In the genomic region with DNA sequence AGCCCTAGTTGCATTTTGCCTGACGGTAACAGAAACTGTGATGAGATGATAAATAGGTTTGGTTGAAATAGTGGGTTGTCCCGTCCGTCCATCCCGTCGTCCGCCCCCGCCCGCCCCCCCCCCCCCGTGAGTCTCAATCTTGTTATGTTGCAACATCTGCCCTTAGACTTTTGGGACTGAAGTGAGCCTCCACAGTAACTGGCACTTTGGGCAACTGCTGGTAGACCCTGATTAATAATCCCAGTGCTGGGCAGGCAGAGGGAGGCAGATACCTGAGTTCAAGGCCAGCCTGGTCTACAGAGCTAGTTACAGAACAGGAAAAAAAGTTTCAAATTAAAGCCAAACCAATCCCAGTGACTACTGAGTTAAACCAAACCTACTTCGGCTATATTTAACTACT, we compare ENCODE assay signal across 8 mouse cellular contexts. TPM values are rescaled to one million over a fixed set of nuclear protein-coding genes. Genes with fewer than 3 reads are reported as not detected.
DNase-seq lines count a peak whose midpoint lies in the region; ATAC-seq and TF ChIP-seq lines count a peak whose summit lies in the region.

No protein-coding gene starts in this region.

- no peak for TF ChIP-seq CTCF in heart, postnatal 0 days (IDR thresholded peaks at IDR 0.05; ENCODE audit: low read depth)
- TF ChIP-seq CTCF in bone marrow, adult 2 months (IDR thresholded peaks at IDR 0.05; ENCODE audit: control insufficient read depth, insufficient read depth, low read length): no peak

- ATAC-seq in heart, postnatal 0 days (ENCODE audit: insufficient read depth, low read depth): no peak
- no peak for ATAC-seq in hindbrain, embryonic 15.5 days (ENCODE audit: low FRiP score, low read depth)
- no peak for ATAC-seq in midbrain, embryonic 12.5 days (ENCODE audit: low FRiP score, low read depth)

- peaks cover 8% of the 10 kb centered on the region; the same call in 1 of the 2 replicates for H3K4me1 ChIP-seq in heart, postnatal 0 days (ENCODE audit: control insufficient read depth, insufficient read depth)
- no peaks in the 10 kb centered on the region; the same call in 1 of the 2 replicates for H3K4me1 ChIP-seq in bone marrow, adult 2 months (ENCODE audit: control insufficient read depth, insufficient read depth, low read length)
- peaks cover 23% of the 10 kb centered on the region for H3K4me1 ChIP-seq in hindbrain, embryonic 15.5 days (replicated peaks)
- H3K4me1 ChIP-seq in midbrain, embryonic 12.5 days: peaks cover 16% of the 10 kb centered on the region

- H3K36me3 ChIP-seq in heart, postnatal 0 days (replicated peaks; ENCODE audit: control insufficient read depth, insufficient read depth, low read length): peaks cover 10% of the 10 kb centered on the region
- H3K36me3 ChIP-seq in hindbrain, embryonic 15.5 days: peaks cover 7% of the 10 kb centered on the region; the same call in 1 of the 2 replicates
- H3K36me3 ChIP-seq in midbrain, embryonic 12.5 days: no peaks in the 10 kb centered on the region

- no peak overlapping the region for H3K9ac ChIP-seq in heart, postnatal 0 days (replicated peaks; ENCODE audit: low read depth, low read length)
- H3K9ac ChIP-seq in hindbrain, embryonic 15.5 days: peak overlapping the region; percentile 32; the same call in 1 of the 2 replicates
- peak overlapping the region; percentile 34; the same call in 1 of the 2 replicates for H3K9ac ChIP-seq in midbrain, embryonic 12.5 days (replicated peaks)

- TF ChIP-seq EP300 in heart, postnatal 0 days (IDR thresholded peaks at IDR 0.05; ENCODE audit: low read depth): no peak

- WGBS in heart, postnatal 0 days: 21% methylated on average over 10 of the region's 10 CpGs
- 8% methylated on average over 10 of the region's 10 CpGs for WGBS in bone marrow, adult 2 months
- 21% methylated on average over 10 of the region's 10 CpGs for WGBS in hindbrain, embryonic 15.5 days
- WGBS in midbrain, embryonic 12.5 days: 16% methylated on average over 10 of the region's 10 CpGs

- no peak overlapping the region for H3K27ac ChIP-seq in heart, postnatal 0 days (ENCODE audit: low read depth)
- H3K27ac ChIP-seq in bone marrow, adult 2 months (ENCODE audit: control insufficient read depth, insufficient read depth, low read depth, low read length, poor library complexity): no peak overlapping the region
- no peak overlapping the region for H3K27ac ChIP-seq in hindbrain, embryonic 15.5 days (replicated peaks)
- no peak overlapping the region for H3K27ac ChIP-seq in midbrain, embryonic 12.5 days (replicated peaks)

- peak overlapping the region; percentile 93 for H3K4me2 ChIP-seq in heart, postnatal 0 days (ENCODE audit: low read depth, low read length)
- peak overlapping the region; percentile 91 for H3K4me2 ChIP-seq in hindbrain, embryonic 15.5 days
- peak overlapping the region; percentile 73 for H3K4me2 ChIP-seq in midbrain, embryonic 12.5 days (replicated peaks)

- intact Hi-C loops in heart, postnatal 25 days (cut with DNase I): no loop called here

- no peaks in the 10 kb centered on the region for H3K27me3 ChIP-seq in heart, postnatal 0 days (ENCODE audit: control insufficient read depth, insufficient read depth, low read length)
- no peaks in the 10 kb centered on the region for H3K27me3 ChIP-seq in hindbrain, embryonic 15.5 days
- no peaks in the 10 kb centered on the region for H3K27me3 ChIP-seq in midbrain, embryonic 12.5 days

- no peaks in the 10 kb centered on the region for H3K9me3 ChIP-seq in heart, postnatal 0 days (replicated peaks; ENCODE audit: control insufficient read depth, low read length)
- no peaks in the 10 kb centered on the region for H3K9me3 ChIP-seq in hindbrain, embryonic 15.5 days
- H3K9me3 ChIP-seq in midbrain, embryonic 12.5 days: no peaks in the 10 kb centered on the region

- peak overlapping the region; percentile 99; the same call in 1 of the 2 replicates for H3K4me3 ChIP-seq in heart, postnatal 0 days (ENCODE audit: low read depth, low read length)
- H3K4me3 ChIP-seq in bone marrow, adult 2 months (replicated peaks; ENCODE audit: control insufficient read depth, low read depth, low read length): peak overlapping the region; percentile 45
- H3K4me3 ChIP-seq in hindbrain, embryonic 15.5 days: peak overlapping the region; percentile 99
- peak overlapping the region; percentile 78 for H3K4me3 ChIP-seq in midbrain, embryonic 12.5 days

- TF ChIP-seq POLR2A in bone marrow, adult 2 months (IDR thresholded peaks at IDR 0.05; ENCODE audit: borderline replicate concordance, control insufficient read depth, low read depth, low read length): no peak

- no peak for DNase-seq in heart, postnatal 0 days (ENCODE audit: low spot score)
- no peak for DNase-seq in heart, postnatal 25 days (ENCODE audit: low spot score)
- DNase-seq in cerebellum, postnatal 25 days: no peak
- DNase-seq in cerebellum, adult 9-10 months: no peak
- no peak for DNase-seq in thymus, postnatal 10 days (ENCODE audit: low spot score in 2 of 2)

RNA-seq across cellular contexts. Expression of gene Taf3, which starts 1.1 kb away (rescaled TPM):
- 2.2 and 3.0 TPM in 2 replicates for total RNA-seq in heart, postnatal 0 days (2014; rRNA removed; ENCODE audit: low replicate concordance)
- 6.3 and 6.6 TPM in 2 replicates for polyA plus RNA-seq in heart, postnatal 0 days (2015; fragmentation: Nextera tagmentation; extraction: Ambion mirVana)
- 1 to 10 TPM; 7.9 to 9.4 TPM for total RNA-seq in heart, postnatal 25 days (2021)
- 6.5 and 7.9 TPM in 2 replicates for polyA plus RNA-seq in bone marrow, adult 2 months (2011; ENCODE audit: insufficient read depth, insufficient read length, low replicate concordance, missing spikeins)
- 12.4 and 13.3 TPM in 2 replicates for polyA plus RNA-seq in hindbrain, embryonic 15.5 days (2015; fragmentation: Nextera tagmentation; extraction: Ambion mirVana)
- 17.8 and 18.1 TPM in 2 replicates for polyA plus RNA-seq in midbrain, embryonic 12.5 days (2016; fragmentation: Nextera tagmentation; extraction: Ambion mirVana)

RNA-seq across cellular contexts. Expression of gene Atp5c1, which starts 30.9 kb away (rescaled TPM):
- 1,755 and 1,815 TPM in 2 replicates for total RNA-seq in heart, postnatal 0 days (2014; rRNA removed; ENCODE audit: low replicate concordance)
- 2,592 and 2,686 TPM in 2 replicates for polyA plus RNA-seq in heart, postnatal 0 days (2015; fragmentation: Nextera tagmentation; extraction: Ambion mirVana)
- 1,000 to 10,000 TPM; 1,456 to 1,515 TPM for total RNA-seq in heart, postnatal 25 days (2021)
- 71.5 and 128 TPM in 2 replicates for polyA plus RNA-seq in bone marrow, adult 2 months (2011; ENCODE audit: insufficient read depth, insufficient read length, low replicate concordance, missing spikeins)
- 565 and 586 TPM in 2 replicates for polyA plus RNA-seq in hindbrain, embryonic 15.5 days (2015; fragmentation: Nextera tagmentation; extraction: Ambion mirVana)
- polyA plus RNA-seq in midbrain, embryonic 12.5 days (2016; fragmentation: Nextera tagmentation; extraction: Ambion mirVana): 455 and 462 TPM in 2 replicates

RNA-seq across cellular contexts. Expression of gene Kin, which starts 30.9 kb away (rescaled TPM):
- 0.19 and 9.7 TPM in 2 replicates for total RNA-seq in heart, postnatal 0 days (2014; rRNA removed; ENCODE audit: low replicate concordance)
- 18.9 and 20.7 TPM in 2 replicates for polyA plus RNA-seq in heart, postnatal 0 days (2015; fragmentation: Nextera tagmentation; extraction: Ambion mirVana)
- 10 to 100 TPM in 1 of 2 experiments, 1 to 10 TPM in 1; 6.1 to 11.0 TPM for total RNA-seq in heart, postnatal 25 days (2021)
- polyA plus RNA-seq in bone marrow, adult 2 months (2011; ENCODE audit: insufficient read depth, insufficient read length, low replicate concordance, missing spikeins): 54.6 and 81.6 TPM in 2 replicates
- polyA plus RNA-seq in hindbrain, embryonic 15.5 days (2015; fragmentation: Nextera tagmentation; extraction: Ambion mirVana): 27.7 and 29.4 TPM in 2 replicates
- polyA plus RNA-seq in midbrain, embryonic 12.5 days (2016; fragmentation: Nextera tagmentation; extraction: Ambion mirVana): 38.8 and 41.6 TPM in 2 replicates

Comparison
In these comparisons a context has a peak if more than half of its experiments do, and no peak if none do; other contexts are left out.
1. H3K4me3 ChIP-seq: peak in every context shown above with its lines; median percentile 99 in heart, postnatal 0 days; 99 in hindbrain, embryonic 15.5 days; 78 in midbrain, embryonic 12.5 days; 45 in bone marrow, adult 2 months.